Mouse (Mus musculus): ENCODE results near the gene Srgap3.
A peak's percentile ranks its signal among the peaks of the same experiment; 100 is the strongest.
"Not testable (repeated sequence)": the region's sequence is repeated elsewhere in the genome, so short reads cannot be mapped to it uniquely, and the experiment has no call there.

Gene Srgap3

DNA sequence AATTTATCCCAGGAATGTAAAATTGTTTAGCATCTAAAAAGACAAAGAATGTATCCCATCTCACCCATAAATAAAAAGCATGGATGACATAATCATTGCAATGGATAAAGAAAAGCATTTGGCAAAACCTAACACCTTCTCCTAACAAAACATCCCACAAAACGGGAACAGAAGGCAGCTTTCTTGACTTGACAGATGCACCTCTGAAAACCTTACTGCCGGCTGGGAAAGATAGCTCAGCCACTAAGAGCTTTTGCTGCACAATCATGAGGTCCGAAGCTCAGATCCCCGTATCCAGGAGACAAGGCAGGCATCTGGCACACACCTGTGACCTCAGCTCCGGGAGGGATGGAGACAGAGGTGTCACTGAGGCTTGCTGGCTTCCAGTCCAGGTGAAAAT is 213.1 kb downstream of the Srgap3 start:
- no peak for DNase-seq

DNA sequence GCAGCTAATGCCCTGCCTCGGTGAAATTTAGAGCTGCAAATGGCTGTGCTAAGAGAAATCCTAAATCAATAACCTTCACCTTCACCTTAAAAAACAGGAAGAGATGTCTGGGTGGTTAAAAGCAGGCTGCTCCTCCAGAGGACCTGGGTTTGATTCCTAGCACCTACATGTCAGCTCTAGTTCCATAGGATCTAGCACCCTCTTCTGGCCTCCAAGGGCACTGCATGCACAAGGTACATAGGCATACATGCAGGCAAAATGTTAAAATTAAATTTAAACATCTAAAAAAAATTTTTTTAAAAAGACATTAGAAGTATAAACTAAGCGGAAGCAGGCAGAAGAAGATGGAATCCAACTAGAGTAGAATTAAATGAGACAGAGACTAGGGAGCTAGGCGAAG is 214.6 kb downstream of the Srgap3 start:
- DNase-seq, result no peak

DNA sequence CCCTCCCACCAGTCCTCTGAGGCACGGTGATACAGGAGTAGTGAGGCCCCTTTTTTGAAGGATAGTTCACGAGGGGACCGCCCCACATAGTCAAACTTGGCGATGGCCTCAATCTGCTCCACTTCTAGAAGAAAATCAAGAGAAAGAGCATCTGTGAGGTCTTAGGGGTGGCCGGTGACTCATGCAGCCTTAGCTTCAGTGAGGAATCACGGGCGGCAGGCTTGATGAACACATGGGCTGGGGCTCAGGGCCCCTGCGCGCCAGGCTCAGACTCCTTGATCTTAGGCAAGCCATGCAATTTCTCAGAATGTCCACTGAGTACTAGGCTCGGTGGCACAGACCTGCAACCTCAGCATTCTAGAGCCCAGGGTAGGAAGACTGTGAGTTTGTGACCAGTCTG is 215.7 kb downstream of the Srgap3 start:
- no peak for DNase-seq

DNA sequence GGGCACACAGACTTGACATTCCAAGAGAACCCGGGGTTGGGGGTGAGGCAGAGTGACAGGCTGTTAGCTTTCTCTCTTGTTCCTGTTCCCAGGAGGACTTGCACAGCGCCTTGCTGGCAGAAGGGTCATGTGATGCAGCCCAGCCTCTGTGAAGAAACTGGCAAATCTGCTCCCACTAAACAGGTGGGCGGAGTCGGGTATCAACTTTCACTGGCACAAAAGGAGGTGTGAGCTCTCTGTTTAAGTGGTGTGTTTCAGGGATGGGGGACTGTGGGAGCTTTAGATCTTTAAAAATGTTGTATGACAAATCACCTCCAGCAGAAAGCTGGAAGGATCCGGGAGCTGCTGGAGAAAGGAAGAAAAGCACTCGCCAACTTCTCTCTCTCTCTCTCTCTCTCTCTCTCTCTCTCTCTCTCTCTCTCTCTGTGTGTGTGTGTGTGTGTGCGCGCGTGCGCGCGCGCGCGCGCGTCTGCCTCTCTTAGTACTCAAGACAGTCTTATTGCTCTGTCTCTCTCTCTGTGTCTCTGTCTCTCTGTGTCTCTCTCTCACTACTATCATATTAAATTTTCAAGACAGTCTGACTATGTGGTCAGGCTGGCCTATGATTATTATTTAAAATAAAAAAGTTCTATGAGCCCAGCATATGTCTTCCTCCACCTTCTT is 218.2 kb downstream of the Srgap3 start:
- DNase-seq, result peak; percentile 54

DNA sequence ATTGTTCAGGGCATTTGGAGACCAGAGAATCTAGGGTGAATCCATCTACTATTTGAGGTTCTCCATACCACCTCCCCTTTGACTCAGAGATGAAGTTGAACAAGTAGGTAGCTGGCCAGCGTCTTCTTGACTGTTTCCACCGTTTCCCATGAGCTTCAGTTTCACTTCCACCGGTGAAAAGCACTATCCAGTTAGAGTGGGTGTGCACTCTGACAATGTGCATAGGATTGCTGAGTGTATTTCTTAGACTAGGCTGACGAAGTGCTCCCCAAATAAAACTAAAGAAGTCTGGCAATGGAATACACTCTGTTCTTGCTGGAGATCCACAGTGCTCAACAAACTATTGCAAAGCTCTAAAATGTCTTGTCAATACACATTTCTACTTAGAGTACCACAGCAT is 221.6 kb downstream of the Srgap3 start:
- DNase-seq, result no peak

DNA sequence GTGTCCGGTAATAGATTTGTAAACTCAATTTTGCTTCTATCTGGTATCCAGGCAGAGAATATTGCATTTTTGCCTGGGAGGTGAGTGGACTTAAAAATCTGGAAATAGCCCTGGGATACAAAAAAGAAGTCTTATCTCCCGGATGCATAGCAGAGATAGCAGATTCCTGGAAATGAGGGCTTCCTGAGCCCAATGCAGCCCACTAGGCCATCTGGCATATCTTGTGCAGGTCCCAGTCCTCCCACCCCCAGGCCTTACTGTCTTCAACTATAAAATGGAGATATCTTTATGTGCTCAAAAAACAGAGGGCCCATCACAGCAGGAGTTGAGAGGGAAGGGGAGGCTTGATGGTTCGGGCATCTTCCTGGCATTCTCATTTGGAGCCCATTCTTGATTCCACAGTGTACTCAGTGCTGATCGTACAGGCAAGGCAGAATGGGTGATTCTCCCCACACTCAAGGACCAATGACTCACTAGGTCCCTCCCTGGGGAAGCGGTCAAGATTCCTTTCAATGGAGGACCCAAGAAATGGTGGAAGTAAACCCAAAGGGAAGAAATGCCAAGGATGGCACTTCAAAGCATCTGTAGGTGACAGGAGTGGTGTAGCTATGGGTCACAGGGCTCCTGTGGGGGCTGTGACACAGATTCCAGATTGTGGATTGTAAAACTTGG is 226.5 kb downstream of the Srgap3 start:
- no peak for DNase-seq

DNA sequence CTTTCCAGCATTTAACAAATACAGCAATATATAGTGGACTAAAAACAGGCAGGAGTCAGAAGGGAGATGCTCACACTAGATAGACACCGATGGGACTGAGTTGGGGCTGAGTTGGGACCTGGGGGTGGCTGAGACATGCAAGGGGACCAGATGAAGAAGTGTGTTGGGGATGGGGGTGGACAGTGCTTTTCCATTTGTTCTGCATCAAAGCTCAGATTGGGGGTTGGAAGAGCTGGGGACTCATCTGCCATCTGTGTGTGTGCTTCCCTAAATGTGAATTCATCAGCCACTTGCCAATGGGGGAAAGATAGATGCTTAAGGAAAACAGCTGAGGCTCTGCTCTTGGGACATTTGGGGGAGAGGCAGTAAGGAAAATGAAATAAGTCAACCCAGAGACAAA is 227.1 kb downstream of the Srgap3 start:
- no peak for DNase-seq

DNA sequence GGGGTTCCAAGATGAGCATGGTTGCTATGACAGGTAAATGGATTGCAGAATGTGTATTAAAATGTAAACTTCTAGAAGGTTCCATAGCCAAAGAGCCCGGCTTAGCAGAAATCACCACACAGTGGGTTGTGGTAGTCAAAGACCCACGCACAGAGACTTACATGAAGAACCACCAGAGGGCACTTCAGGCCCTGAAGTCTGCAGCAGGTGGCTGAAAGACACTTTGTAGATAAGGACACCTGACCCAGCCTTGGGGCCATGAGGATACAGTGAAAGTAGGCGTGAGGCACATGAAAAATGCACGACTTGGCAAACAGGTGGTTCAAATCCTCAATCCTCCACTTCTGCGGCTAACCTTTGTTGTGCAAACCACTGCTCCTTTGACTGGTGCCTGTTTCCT is 229.9 kb downstream of the Srgap3 start:
- peak; percentile 40 for DNase-seq

DNA sequence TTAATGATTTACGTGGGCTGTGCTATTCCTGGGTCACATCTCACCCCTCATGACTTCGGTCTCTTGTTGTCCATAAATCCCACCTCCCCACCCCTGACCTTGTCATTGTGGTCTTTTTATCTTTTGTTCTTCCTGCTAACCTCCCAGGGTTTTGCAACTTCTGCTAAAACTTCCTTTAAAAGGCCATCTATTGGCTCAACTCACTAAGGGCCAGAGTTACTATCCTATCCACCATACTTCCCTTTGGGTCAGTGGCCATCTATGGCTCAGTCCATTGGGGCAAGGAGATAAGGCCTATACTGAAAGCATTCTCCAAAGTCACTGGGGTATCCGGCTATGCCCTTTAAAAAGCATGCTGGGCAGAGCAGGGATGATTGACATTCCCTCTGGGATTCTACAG is 233.1 kb downstream of the Srgap3 start:
- DNase-seq, result no peak

DNA sequence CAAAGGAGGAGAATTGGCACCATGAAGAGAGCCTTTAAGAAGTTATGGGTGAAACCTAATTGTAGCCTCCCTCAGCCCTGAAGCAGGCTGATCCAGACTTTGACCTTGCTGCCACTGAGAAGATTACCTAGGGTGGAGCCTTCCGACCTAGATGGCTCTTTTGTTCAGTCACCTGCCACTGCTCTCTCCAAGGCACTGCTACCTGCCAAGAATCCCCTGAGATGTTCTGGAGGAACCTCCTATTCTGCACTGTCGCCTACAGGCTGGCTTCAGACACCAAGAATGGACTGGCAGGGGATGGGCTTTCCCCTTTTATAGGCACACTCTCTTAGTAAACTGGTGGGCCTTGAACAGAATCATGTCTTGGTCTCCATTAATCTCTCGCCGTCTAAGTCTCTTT is 244.8 kb downstream of the Srgap3 start:
- DNase-seq, result not testable (repeated sequence)

DNA sequence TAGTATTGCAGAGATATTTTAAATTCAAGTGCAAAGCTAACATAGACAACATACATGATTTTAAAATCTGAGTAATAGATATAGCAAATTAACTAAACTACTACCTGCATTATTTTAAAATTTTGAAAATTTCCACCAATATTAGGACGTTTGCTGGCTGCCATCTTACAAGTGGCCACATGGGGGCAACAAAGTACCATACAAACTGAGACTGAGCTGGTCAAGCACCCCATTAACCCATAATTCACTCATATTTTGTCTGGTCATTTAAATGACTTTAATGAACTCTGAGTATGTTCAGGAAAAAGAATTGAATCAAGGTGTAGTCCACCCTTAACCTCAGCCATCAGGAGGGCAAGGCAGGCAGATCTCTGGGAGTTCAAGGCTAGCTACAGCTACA is 246.7 kb downstream of the Srgap3 start:
- DNase-seq, result peak; percentile 38

DNA sequence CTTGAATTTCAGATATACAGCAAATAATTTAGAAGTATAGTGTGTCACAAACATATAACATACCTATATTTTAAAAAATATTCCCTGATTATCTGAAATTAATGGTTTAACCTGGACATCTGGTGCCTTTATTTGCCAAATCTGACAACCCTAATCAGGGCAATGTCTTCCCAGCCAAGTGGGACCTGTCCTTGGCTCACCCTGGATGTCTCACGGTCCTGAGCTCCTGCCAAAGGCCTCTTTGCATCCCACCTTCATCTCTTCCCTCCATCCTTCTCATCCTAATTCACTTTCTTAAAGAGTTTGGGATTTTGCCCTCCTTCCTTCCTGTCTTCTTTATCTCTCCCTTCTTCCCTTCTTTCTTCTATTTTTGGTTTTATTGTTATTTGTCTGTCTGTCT is 248.0 kb downstream of the Srgap3 start:
- DNase-seq, result no peak

DNA sequence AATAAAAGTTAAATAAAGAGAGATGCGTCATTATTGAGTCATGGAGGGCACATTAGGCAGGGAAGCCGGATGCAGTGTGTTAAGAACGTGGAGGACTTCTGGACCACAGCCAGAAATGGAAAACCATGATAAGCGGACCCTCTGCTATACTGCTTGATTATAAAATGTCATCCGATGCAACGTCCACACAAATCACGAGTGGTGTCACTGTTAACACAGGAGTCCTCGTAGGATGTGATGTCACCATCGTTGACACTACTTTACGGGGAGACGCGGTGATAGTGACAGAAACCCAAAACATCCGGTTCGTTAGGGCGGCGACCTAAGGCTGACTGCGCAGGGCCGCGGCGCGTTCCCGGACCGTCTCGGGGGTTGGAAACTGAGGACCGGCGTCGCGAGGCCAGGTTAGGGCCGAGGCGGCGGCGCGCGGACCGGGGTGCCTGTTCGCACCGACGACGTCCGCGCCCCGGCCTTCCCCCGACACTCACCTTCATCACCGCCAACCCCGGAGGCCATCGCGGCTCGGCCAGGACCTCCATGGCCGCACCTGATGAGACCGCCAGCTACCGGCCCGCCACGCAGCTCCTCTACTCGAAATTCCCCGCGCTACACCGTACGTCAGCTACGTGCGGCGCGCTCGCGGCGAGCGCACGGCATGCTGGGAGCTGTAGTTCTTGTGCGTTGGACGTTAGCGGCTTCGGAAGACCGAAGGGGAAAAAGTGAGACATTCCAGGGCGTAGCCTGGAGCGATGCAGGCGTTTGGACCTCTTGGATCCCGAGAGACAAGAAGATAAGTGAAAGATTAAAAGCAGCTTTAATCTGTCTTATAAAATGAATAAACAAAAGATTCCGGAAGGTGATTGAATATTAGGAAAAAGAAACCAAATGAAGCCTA is 250.8 kb downstream of the Srgap3 start, which contains the start of gene Rad18:
Gene Rad18, minus strand, starts transcription at position 631 of the 895 bp plus-strand sequence.
- DNase-seq, result peak; percentile 83

DNA sequence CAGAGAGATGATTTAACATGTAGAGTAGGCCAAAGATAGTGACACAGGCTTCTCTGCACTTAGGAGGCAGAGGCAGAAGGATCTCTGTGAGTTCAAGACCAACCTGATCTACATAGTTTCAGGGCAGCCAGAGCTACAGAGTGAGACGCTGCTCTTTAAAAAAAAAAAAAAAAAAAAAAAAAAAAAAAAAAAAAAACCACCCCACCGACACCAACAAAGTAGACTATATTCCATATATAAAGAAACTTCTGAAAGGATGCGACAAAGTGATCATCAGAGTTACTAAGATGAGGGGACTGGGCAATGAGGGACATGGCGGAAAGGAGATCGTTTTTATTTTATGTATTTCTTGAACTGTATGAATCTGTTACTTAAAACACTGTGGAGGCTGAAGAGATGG is 252.6 kb downstream of the Srgap3 start:
- DNase-seq, result no peak

DNA sequence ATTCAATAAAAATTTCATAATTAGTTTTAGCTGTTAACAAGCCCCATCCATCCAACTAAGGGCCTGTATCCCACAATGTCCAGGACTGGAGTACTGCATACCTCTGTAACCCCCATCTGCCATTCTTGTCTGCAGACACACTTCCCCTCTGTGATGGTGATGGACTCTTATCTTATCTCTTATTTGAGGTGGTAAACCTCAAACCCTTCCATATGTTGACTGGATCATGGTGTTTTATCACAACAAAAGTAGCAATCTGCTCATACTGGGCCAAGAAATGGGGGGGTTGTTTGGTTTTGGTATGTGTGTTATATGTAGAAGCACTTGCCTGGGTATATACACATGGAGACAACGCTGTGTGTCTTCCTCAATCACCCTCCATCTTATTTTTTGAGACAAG is 255.5 kb downstream of the Srgap3 start:
- DNase-seq, result no peak

DNA sequence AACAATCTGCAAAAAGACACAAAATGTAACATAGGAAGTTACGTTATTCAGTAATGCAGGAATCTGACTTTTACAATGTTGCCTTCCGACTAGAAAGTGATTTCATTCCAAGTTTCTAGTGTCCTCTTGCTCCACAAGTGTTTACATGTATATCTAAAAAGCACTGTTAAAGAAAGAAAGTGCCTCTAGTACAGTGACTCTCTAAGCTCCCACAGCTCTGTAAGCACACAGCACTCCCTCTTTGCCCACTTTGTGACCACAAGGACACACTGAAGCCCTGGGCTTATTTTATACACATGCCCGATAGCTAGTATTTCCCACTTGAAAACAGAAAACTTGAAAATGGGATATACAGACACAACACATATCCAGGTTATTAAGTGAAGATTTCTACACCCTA is 259.0 kb downstream of the Srgap3 start:
- DNase-seq, result no peak

DNA sequence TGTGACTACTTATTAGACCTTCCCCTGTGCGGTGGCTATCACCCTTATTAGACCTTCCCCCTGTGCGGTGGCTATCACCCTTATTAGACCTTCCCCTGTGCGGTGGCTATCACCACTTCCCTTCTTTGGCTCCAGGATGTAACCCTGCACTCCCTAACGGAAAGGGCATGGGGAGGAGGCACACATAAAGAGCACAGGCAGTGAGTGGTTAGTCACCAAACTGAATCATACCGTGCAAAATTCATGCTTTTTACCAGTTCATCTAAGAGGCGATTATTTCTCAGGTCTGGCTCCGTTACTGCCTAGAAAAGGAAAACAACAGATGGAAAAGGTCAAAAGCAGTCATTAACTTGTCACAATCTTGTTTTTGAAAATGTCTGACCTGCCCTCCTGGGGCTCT is 260.6 kb downstream of the Srgap3 start:
- DNase-seq, result no peak

DNA sequence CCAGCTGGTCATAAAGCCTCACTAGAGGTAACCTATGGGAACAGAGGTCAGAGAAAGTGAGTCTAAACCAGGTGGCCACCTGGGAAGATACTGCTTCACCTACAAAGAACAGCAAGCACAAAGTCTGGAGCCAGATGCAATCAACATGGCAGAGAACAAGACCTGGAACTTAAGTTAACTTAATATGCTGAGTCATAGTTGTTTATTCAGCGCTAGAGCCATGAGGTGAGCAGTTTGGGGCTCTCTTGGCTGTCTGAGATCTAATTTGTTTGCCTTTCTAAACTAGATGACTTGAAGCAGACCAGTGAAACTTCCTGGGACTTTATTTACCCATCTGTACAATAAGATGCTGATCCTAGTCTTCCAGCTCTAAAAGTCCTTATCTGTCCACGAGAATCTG is 263.0 kb downstream of the Srgap3 start:
- DNase-seq, result no peak

Data from right cerebral cortex, postnatal 14 days (tissue).